11 mouse cellular contexts compared by ENCODE assay signal in the genomic region with DNA sequence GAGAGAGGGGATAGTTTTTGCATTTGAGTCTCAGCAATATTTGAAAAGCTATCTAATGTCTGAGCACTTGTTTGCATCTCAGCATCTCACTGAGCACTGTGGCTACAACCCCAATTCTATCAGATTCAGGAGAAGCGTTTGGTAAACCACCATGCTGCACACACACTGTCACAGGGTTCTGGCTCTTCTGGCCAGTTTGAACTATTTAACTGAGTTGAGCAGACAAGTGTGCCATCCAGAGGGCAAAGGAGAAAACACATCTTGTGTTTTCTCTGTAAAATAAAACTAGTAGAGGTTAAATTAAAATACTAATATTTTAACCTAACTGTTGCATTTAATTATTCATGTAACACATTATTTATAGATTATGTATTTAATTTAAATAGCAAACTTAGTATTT.
A peak's percentile ranks its signal among the peaks of the same experiment; 100 is the strongest.
DNase-seq lines count a peak whose midpoint lies in the region; ATAC-seq and TF ChIP-seq lines count a peak whose summit lies in the region.
"Had no signal": no experiment of that assay in that cellular context is flagged by ENCODE, and none has a peak within 500 bp of the region (broad histone marks: within the 10 kb centered on the region; RNA-seq: fewer than 3 reads in every experiment).

No protein-coding gene starts in this region.

- no peaks in the 10 kb centered on the region for H3K9me3 ChIP-seq in embryonic facial prominence, embryonic 11.5 days (replicated peaks; ENCODE audit: control insufficient read depth, low read length)
- H3K9me3 ChIP-seq in embryonic facial prominence, embryonic 10.5 days: no peaks in the 10 kb centered on the region
- H3K9me3 ChIP-seq in lung, embryonic 14.5 days (ENCODE audit: low read depth, low read length): no peaks in the 10 kb centered on the region
- H3K9me3 ChIP-seq: heart, embryonic 12.5 days; liver, embryonic 13.5 days had no signal

- H3K4me3 ChIP-seq in embryonic facial prominence, embryonic 11.5 days (ENCODE audit: low read depth, low read length): no peak overlapping the region
- H3K4me3 ChIP-seq in embryonic facial prominence, embryonic 10.5 days: no peak overlapping the region
- H3K4me3 ChIP-seq in lung, embryonic 14.5 days (ENCODE audit: low read depth, low read length): no peak overlapping the region
- H3K4me3 ChIP-seq: heart, embryonic 12.5 days; liver, embryonic 13.5 days had no signal

- H3K36me3 ChIP-seq in embryonic facial prominence, embryonic 11.5 days (replicated peaks; ENCODE audit: control insufficient read depth, insufficient read depth, low read depth, low read length): no peaks in the 10 kb centered on the region
- H3K36me3 ChIP-seq in embryonic facial prominence, embryonic 10.5 days (replicated peaks): no peaks in the 10 kb centered on the region
- H3K36me3 ChIP-seq in lung, embryonic 14.5 days (ENCODE audit: insufficient read depth): peaks cover 2% of the 10 kb centered on the region; the same call in 1 of the 2 replicates
- H3K36me3 ChIP-seq: liver, embryonic 13.5 days had no signal

- peak; percentile 24; the same call in 1 of the 2 replicates for TF ChIP-seq CTCF in lung, embryonic 14.5 days (IDR thresholded peaks at IDR 0.05; ENCODE audit: low read depth)

- whole genome bisulfite sequencing in embryonic facial prominence, embryonic 11.5 days: 45% methylated on average over 1 of the region's 1 CpGs
- WGBS in embryonic facial prominence, embryonic 10.5 days: 50% methylated on average over 1 of the region's 1 CpGs
- WGBS in lung, embryonic 14.5 days: 40% methylated on average over 1 of the region's 1 CpGs

- H3K9ac ChIP-seq in embryonic facial prominence, embryonic 11.5 days (replicated peaks; ENCODE audit: low read length): no peak overlapping the region
- no peak overlapping the region for H3K9ac ChIP-seq in lung, embryonic 14.5 days
- H3K9ac ChIP-seq: heart, embryonic 12.5 days; liver, embryonic 13.5 days had no signal

- ATAC-seq in embryonic facial prominence, embryonic 11.5 days (replicated peaks; ENCODE audit: insufficient number of reproducible peaks, low FRiP score, low TSS enrichment, low read depth): no peak
- ATAC-seq in lung, embryonic 14.5 days (ENCODE audit: insufficient read depth): peak; percentile 63; the same call in 1 of the 2 replicates

- peak; percentile 46 for DNase-seq in embryonic facial prominence, embryonic 11.5 days (ENCODE audit: low spot score)
- DNase-seq in embryonic facial prominence, embryonic 10.5 days (ENCODE audit: low spot score): no peak
- peak; percentile 35 for DNase-seq in lung, embryonic 14.5 days
- no peak for DNase-seq in lung, postnatal 25 days (ENCODE audit: low spot score)
- DNase-seq in ZHBTc4 (ENCODE audit: low read depth, low spot score): peak; percentile 21
- DNase-seq in mesoderm, embryonic 11.5 days (ENCODE audit: low read depth, low spot score): peak; percentile 15
- no peak for DNase-seq in c-Kit-positive CD71-positive TER-119-positive erythroid progenitor cells, embryonic 14.5 days (ENCODE audit: low spot score)
- DNase-seq in lung, postnatal 14 days: no peak
- DNase-seq: adrenal gland, postnatal 10 days; liver, embryonic 13.5 days had no signal

- no peak overlapping the region for H3K4me2 ChIP-seq in embryonic facial prominence, embryonic 11.5 days (ENCODE audit: low read depth, low read length)
- no peak overlapping the region for H3K4me2 ChIP-seq in lung, embryonic 14.5 days
- H3K4me2 ChIP-seq: heart, embryonic 12.5 days; liver, embryonic 13.5 days had no signal

- no peaks in the 10 kb centered on the region for H3K27me3 ChIP-seq in embryonic facial prominence, embryonic 11.5 days (ENCODE audit: control insufficient read depth, insufficient read depth, low read length)
- H3K27me3 ChIP-seq in embryonic facial prominence, embryonic 10.5 days (replicated peaks; ENCODE audit: low read depth, poor library complexity, severe bottlenecking): no peaks in the 10 kb centered on the region
- no peaks in the 10 kb centered on the region for H3K27me3 ChIP-seq in lung, embryonic 14.5 days (ENCODE audit: insufficient read depth, low read length)
- H3K27me3 ChIP-seq: heart, embryonic 12.5 days; liver, embryonic 13.5 days had no signal

- no peaks in the 10 kb centered on the region for H3K4me1 ChIP-seq in embryonic facial prominence, embryonic 11.5 days (ENCODE audit: control insufficient read depth, insufficient read depth, low read length)
- no peaks in the 10 kb centered on the region for H3K4me1 ChIP-seq in embryonic facial prominence, embryonic 10.5 days
- H3K4me1 ChIP-seq in lung, embryonic 14.5 days (ENCODE audit: insufficient read depth): no peaks in the 10 kb centered on the region
- H3K4me1 ChIP-seq: heart, embryonic 12.5 days; liver, embryonic 13.5 days had no signal

- no peak overlapping the region for H3K27ac ChIP-seq in embryonic facial prominence, embryonic 11.5 days (replicated peaks; ENCODE audit: low read depth, low read length)
- no peak overlapping the region for H3K27ac ChIP-seq in embryonic facial prominence, embryonic 10.5 days (replicated peaks)
- no peak overlapping the region for H3K27ac ChIP-seq in lung, embryonic 14.5 days (ENCODE audit: low read depth)
- H3K27ac ChIP-seq: liver, embryonic 13.5 days had no signal

Comparison
In these comparisons a context has a peak if more than half of its experiments do, and no peak if none do; other contexts are left out.
1. DNase-seq: peak in embryonic facial prominence, embryonic 11.5 days (single experiment), lung, embryonic 14.5 days (single experiment), ZHBTc4 (single experiment) and mesoderm, embryonic 11.5 days (single experiment); none in embryonic facial prominence, embryonic 10.5 days (single experiment), lung, postnatal 25 days (single experiment), c-Kit-positive CD71-positive TER-119-positive erythroid progenitor cells, embryonic 14.5 days (single experiment) and lung, postnatal 14 days (single experiment).